Mouse (Mus musculus): ENCODE results near the gene Xpnpep1.

Gene Xpnpep1

DNA sequence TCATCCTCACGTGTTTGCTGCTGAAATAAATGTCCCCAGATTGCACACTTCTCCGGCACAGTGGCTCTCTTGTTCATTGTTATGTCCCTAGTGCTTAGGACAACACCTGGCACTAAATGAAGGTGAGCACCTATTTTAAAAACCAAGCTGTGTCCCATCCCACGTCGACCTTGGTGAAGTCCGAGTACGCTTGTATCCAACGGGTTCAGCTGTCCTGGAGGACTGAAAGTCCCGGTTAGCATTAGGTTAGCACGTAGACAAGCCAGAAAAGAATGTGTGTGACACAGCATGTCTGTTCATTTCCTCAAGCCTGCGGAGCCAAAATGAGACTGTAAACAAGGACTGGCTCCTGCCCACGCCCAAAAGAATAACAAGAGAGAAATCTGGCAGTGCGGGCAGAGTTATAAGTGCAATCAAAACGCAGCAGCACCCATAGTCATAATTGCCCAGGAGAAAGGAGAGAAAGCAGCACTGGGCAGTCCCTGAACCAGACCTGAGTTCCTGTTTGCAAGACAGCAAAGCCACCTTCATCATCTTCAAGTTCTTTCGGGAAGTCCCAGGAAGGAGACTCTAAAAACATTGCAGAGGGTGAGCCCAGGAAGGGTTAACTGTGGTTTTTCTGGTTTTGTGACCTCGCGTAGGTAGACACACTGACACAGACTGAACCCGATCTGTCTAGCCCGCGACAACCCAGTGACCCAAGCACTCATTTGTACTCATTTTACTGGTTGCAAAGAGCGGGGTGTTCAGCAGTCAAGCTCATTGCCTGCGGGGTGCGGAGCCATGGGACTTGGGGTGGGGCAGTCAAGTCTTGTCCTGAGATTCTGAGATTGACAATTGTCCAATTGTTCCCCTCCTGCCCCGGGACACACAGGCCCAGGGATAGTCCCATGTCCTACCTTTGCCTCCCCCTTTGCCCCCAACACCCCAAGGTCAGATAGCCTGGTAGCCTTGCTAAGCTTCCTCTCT lies at the start of gene Xpnpep1:
Xpnpep1 (minus strand) TSS at position 51 of the 969 bp plus-strand sequence.
- Histone ChIP-seq H3K27me3 (ENCODE audit: control insufficient read depth, insufficient read depth, low read length, poor library complexity, severe bottlenecking) (no peaks in the 10 kb centered on the region), H3K36me3 (ENCODE audit: control insufficient read depth, insufficient read depth, low read length, poor library complexity, severe bottlenecking) (no peaks in the 10 kb centered on the region)
- no peak for DNase-seq (ENCODE audit: low read depth, low spot score)

DNA sequence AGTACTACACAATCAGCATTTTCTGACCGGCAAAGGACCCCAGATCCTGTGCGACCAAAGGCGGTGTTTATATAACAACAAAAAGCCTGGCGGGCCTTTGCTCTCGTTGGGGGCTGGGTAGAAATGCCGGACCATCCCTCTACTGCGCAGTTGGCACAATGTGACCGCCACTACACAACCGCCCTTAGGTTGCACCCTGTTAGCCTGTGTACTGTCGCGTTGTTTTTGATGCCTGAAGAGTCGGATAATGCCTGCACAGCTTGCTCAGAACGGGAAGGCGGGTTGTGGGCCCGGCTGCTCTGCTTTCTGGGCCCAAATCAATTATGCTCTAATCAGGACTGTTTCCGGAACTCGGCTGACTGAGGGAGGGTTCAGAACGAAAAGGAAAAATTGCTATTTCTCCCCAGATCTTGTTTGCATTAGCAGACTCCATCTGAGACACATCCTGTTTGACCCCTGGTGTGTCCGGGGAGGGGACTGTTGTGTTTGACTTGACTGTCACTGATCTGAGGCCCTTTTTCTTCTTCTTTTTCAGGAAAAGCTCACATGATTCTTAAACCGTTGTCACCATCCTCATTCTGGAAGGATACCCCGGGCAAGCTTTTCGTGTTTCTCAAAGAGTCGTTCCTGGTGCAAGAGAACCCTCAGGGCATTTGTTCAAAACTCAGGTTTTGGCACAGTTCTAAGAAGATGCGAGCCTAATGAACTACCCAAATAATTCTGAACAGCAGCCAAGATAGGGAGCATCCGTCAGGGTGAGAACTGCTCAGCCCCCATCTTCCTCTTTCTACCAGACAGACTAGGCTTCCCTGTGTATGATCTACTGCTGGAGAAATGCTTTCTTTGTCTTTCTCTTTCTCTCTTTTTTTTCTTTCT lies 47.5 kb upstream of the Xpnpep1 start:
- DNase-seq (ENCODE audit: low read depth, low spot score): no peak
- H3K36me3 ChIP-seq (ENCODE audit: control insufficient read depth, insufficient read depth, low read length, poor library complexity, severe bottlenecking): no peaks in the 10 kb centered on the region
- peaks cover 3% of the 10 kb centered on the region; the same call in 1 of the 2 replicates for H3K27me3 ChIP-seq (ENCODE audit: control insufficient read depth, insufficient read depth, low read length, poor library complexity, severe bottlenecking)

DNA sequence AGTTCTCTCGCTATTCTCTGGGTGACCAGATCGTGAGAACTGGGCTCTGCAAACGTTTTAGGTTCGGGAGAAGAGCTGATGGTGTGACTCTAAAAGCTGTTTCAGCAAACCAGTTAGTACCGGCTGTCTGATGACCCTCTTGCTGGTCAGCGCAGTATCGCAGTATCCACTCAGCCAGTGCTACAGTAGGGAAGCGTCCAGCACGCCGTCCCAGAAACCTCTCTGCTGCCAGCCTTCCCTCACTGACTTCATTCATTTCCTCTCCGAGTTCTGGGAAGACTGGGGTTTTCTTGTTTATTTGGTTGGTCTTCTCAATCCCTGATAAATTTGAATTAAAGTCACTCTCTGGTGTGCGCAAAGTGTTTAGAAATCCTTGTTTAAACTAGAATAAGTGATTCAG lies 46.8 kb upstream of the Xpnpep1 start:
- H3K27me3 ChIP-seq (ENCODE audit: control insufficient read depth, insufficient read depth, low read length, poor library complexity, severe bottlenecking): peaks cover 3% of the 10 kb centered on the region; the same call in 1 of the 2 replicates
- DNase-seq (ENCODE audit: low read depth, low spot score): no peak
- H3K36me3 ChIP-seq (ENCODE audit: control insufficient read depth, insufficient read depth, low read length, poor library complexity, severe bottlenecking): no peaks in the 10 kb centered on the region

DNA sequence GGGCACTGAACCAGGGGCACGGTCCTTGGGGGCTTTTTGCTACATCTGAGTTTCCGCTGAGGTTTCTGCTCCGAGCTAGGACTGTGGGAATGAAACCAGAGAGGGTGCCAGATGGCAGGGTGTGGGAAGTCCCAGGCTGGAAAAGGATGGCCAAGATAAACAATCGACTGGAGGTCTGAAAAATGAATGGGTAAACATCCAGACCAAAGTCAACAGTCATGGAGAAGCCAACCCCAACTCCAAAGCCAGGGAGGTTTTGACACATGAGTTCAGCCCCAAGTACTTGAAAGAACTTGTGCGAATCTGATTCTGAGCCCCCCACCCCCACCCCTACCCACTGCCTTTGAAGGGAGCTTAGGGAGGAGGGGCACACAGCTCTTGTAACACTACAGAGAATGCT lies 44.7 kb upstream of the Xpnpep1 start:
- H3K27me3 ChIP-seq (ENCODE audit: control insufficient read depth, insufficient read depth, low read length, poor library complexity, severe bottlenecking): peaks cover 3% of the 10 kb centered on the region; the same call in 1 of the 2 replicates
- DNase-seq (ENCODE audit: low read depth, low spot score): no peak
- H3K36me3 ChIP-seq (ENCODE audit: control insufficient read depth, insufficient read depth, low read length, poor library complexity, severe bottlenecking): no peaks in the 10 kb centered on the region

DNA sequence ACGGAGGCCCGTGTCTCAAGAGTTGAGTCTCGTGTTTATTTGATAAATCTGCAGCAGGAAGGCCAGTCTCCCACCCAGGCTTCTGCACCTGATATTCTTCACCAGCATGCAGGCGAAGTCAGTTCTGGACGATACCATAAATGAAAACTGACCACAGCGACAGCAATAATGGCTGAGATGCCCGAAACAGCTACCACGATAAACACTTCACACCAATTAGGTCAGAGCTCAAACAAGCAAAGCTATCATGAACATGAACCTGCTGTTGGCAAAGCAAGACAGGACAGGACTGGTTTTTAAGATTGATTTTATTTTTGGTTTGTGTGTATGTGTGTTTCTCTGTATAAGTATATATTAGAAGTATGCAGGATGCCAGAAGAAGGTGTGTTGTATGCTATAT lies 42.8 kb upstream of the Xpnpep1 start:
- Histone ChIP-seq H3K27me3 (ENCODE audit: control insufficient read depth, insufficient read depth, low read length, poor library complexity, severe bottlenecking) (peaks cover 3% of the 10 kb centered on the region; the same call in 1 of the 2 replicates), H3K36me3 (ENCODE audit: control insufficient read depth, insufficient read depth, low read length, poor library complexity, severe bottlenecking) (no peaks in the 10 kb centered on the region)
- DNase-seq (ENCODE audit: low read depth, low spot score): no peak

DNA sequence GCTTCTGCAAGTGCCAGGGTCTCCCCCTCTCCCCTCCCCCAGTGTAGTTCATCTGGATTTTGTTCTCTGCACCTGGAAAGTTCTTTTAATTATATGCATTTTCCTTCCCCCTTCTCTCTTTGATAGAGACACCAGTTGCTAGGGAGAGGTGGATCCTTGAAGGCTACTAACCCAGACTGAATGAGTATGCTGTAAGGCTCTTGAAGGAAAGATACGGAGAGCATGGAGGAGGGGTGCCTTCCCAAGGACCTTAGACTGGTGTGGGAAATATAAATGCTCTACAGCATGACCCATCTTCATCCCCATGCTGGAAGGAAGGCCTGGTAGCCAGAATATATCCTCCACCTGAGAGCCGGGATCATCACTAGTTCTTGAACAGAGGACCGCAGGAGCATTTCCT lies 41.3 kb upstream of the Xpnpep1 start:
- peaks cover 3% of the 10 kb centered on the region; the same call in 1 of the 2 replicates for H3K27me3 ChIP-seq (ENCODE audit: control insufficient read depth, insufficient read depth, low read length, poor library complexity, severe bottlenecking)
- H3K36me3 ChIP-seq (ENCODE audit: control insufficient read depth, insufficient read depth, low read length, poor library complexity, severe bottlenecking): no peaks in the 10 kb centered on the region
- no peak for DNase-seq (ENCODE audit: low read depth, low spot score)

DNA sequence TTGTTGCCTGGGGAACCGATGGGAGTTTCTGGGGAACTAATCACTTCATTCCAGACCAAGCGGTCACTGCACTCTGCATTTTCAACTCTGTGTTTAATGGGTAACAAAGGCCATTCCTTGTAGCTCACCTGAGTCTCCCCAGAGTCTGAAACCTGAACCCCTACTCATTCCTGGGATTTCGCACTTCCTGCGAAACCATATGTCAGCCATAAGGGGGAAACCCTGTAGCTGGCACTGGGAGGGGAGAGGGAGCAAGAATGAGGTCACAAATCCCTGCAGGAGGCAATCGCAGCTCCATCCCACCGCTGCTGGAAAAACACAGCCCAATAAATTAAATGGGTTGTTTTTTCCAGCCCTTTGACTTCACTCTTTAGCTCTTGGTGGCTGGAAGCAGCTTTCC lies 40.9 kb upstream of the Xpnpep1 start:
- DNase-seq (ENCODE audit: low read depth, low spot score): no peak
- no peaks in the 10 kb centered on the region for H3K36me3 ChIP-seq (ENCODE audit: control insufficient read depth, insufficient read depth, low read length, poor library complexity, severe bottlenecking)

DNA sequence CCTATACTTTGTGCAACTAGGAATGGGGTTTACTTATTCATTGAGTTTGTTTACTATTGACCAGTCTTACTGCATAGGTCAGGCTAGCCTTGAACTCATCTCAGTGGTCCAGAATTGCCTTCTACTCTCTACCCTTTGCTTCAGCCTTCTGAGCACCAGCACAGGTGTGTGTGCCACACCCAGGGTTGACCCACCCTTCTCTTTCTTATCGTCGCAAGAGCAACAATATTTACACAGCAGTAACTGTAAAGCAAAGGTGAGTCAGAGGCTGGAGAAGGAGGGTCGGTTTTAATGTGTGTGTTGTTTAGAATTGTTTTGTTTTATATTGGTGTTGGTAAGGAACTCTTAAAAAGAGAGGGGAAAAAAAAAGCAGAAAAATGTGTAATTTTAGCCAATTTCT lies 40.5 kb upstream of the Xpnpep1 start:
- DNase-seq (ENCODE audit: low read depth, low spot score): no peak

More for the DNA sequence above, 40.9 kb upstream of the Xpnpep1 start:
- peaks cover 2% of the 10 kb centered on the region; the same call in 1 of the 2 replicates for H3K27me3 ChIP-seq (ENCODE audit: control insufficient read depth, insufficient read depth, low read length, poor library complexity, severe bottlenecking)

DNA sequence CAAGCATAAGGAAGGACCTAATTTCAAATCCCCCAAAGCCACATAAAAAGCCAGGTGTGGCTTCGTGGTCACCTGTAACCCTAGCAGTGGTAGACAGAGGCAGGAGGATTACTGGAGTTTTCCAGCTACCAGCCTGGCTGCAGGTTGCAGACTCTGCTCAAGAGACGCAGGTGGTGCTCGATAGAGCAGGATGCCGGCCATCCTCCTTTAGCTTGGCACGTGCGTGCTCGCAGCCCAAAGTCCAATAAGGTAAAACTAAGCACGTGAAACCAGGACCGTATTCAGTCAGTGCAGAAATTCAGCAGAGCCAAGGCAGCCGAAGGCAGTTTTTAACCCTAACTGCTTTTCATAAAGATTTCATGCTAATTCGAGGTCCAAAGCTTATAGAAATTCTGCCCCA lies 40.0 kb upstream of the Xpnpep1 start:
- no peak for DNase-seq (ENCODE audit: low read depth, low spot score)
- H3K27me3 ChIP-seq (ENCODE audit: control insufficient read depth, insufficient read depth, low read length, poor library complexity, severe bottlenecking): no peaks in the 10 kb centered on the region

More for the DNA sequence above, 40.5 kb upstream of the Xpnpep1 start:
- no peaks in the 10 kb centered on the region for H3K36me3 ChIP-seq (ENCODE audit: control insufficient read depth, insufficient read depth, low read length, poor library complexity, severe bottlenecking)
- H3K27me3 ChIP-seq (ENCODE audit: control insufficient read depth, insufficient read depth, low read length, poor library complexity, severe bottlenecking): no peaks in the 10 kb centered on the region

DNA sequence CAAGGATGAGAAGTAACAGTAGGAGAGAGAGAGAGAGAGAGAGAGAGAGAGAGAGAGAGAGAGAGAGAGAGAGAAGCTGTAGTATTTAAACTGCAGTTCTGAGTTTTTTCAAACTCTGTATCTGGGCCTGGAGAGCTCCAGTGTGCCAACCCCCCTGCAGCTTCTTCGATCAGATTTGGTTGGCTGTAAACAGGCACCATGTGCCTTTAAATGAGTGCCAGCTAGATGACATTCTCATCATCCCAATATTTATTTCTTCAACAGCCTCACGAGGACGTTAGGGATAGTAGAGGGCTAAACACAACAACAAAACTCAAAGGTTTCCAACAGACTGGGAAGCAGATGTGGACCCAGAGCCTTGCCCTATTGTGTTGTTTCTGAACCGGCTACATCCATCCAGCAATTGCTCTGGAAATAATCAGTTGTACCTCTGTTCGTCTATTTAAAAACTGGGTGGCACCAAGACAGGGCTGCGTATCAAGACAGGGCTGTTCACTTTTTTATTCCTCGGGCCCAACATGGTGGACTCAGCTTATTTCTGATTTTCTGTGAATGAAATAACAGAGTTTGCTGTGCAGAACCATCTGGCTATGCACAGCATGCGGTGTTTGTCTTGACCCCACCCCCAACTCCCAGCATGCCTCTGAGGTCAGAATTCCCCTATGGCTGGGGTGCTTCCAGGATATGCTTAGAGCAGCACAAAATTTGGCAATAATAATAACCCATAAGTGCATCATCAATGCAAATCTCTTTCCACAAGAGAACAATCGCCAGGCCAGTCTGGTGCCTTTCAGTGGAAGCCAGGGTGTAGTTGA lies 38.5 kb upstream of the Xpnpep1 start:
- Histone ChIP-seq H3K36me3 (ENCODE audit: control insufficient read depth, insufficient read depth, low read length, poor library complexity, severe bottlenecking) (no peaks in the 10 kb centered on the region), H3K27me3 (ENCODE audit: control insufficient read depth, insufficient read depth, low read length, poor library complexity, severe bottlenecking) (no peaks in the 10 kb centered on the region)
- no peak for DNase-seq (ENCODE audit: low read depth, low spot score)

More for the DNA sequence above, 40.0 kb upstream of the Xpnpep1 start:
- no peaks in the 10 kb centered on the region for H3K36me3 ChIP-seq (ENCODE audit: control insufficient read depth, insufficient read depth, low read length, poor library complexity, severe bottlenecking)

DNA sequence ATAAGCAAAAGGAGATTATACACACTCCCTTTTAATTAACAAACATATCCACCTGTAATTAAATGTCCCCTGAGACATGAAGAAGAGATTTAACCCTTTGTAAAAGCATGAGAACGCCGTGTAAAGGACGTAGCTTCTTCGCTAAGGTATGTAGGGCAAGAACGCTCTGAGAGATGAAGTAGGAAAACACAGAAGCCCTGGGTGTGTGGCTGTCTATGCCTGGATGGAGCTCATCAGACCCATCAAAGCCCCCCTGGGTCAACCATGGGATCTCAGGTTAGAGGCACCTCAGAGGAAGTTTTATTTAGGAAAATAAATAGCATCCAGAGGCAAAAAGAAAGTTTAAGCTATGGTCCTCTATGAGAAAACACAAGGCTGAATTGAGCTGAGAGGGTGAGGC lies 37.3 kb upstream of the Xpnpep1 start:
- H3K36me3 ChIP-seq (ENCODE audit: control insufficient read depth, insufficient read depth, low read length, poor library complexity, severe bottlenecking): no peaks in the 10 kb centered on the region
- no peak for DNase-seq (ENCODE audit: low read depth, low spot score)
- H3K27me3 ChIP-seq (ENCODE audit: control insufficient read depth, insufficient read depth, low read length, poor library complexity, severe bottlenecking): no peaks in the 10 kb centered on the region

DNA sequence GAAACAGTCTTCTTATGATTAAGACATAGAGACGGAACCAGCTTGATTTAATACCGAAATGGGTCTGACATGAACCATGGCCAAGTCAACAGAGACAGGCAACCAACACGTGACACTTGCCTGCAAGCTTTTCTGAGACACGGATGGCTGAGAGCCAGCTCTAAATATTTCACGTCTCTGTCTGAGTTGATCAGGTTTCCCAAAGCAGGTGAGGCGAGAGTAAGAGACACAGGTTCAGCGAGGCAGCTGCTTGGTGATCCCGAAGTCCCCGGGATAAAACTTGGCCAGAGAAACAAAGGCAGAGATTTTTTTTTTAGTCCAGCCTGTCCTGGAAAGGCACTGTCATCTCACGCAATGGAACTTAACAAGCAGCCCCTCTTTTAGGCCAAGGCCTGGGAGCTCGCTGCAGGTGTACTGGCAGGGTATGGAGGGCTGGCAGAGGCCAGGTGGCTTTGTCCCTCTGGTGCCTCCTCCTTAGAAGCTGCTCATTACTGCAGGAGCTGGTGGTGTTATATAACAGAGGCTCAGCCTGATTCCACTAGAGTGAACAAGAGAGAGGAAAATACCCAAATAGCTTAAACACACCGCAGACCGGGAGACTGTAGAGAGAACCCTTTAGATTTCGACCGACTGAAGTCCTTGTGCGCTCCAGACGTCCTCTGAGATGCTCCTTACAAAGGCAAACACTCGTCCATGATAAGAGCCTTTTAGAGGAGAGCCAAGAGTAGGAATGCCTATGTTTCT lies 36.4 kb upstream of the Xpnpep1 start:
- DNase-seq (ENCODE audit: low read depth, low spot score): no peak

DNA sequence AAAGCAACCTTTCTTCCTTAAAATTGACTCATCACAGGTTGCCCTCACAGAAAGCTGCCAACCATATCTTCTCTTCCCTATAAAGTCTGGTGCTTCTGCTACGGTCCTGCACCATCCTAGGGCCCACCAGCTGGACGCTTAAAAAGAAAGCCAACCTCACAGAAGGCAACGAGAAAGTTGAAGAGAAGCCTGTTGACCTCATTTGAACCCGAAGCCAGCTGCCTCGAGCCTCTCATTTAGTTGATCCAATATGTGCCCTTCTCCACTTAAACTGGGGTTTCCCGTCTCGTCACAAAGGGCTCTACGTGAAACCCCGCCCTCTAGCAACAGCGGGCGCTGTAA lies 35.9 kb upstream of the Xpnpep1 start:
- DNase-seq (ENCODE audit: low read depth, low spot score): no peak

More for the DNA sequence above, 36.4 kb upstream of the Xpnpep1 start:
- no peaks in the 10 kb centered on the region for H3K27me3 ChIP-seq (ENCODE audit: control insufficient read depth, insufficient read depth, low read length, poor library complexity, severe bottlenecking)
- no peaks in the 10 kb centered on the region for H3K36me3 ChIP-seq (ENCODE audit: control insufficient read depth, insufficient read depth, low read length, poor library complexity, severe bottlenecking)

More for the DNA sequence above, 35.9 kb upstream of the Xpnpep1 start:
- Histone ChIP-seq H3K27me3 (ENCODE audit: control insufficient read depth, insufficient read depth, low read length, poor library complexity, severe bottlenecking) (no peaks in the 10 kb centered on the region), H3K36me3 (ENCODE audit: control insufficient read depth, insufficient read depth, low read length, poor library complexity, severe bottlenecking) (no peaks in the 10 kb centered on the region)
